Mouse (Mus musculus): ENCODE measurements around the gene Slc26a8.
"Not testable (repeated sequence)": the region's sequence is repeated elsewhere in the genome, so short reads cannot be mapped to it uniquely, and the experiment has no call there.

The Slc26a8 gene

DNA sequence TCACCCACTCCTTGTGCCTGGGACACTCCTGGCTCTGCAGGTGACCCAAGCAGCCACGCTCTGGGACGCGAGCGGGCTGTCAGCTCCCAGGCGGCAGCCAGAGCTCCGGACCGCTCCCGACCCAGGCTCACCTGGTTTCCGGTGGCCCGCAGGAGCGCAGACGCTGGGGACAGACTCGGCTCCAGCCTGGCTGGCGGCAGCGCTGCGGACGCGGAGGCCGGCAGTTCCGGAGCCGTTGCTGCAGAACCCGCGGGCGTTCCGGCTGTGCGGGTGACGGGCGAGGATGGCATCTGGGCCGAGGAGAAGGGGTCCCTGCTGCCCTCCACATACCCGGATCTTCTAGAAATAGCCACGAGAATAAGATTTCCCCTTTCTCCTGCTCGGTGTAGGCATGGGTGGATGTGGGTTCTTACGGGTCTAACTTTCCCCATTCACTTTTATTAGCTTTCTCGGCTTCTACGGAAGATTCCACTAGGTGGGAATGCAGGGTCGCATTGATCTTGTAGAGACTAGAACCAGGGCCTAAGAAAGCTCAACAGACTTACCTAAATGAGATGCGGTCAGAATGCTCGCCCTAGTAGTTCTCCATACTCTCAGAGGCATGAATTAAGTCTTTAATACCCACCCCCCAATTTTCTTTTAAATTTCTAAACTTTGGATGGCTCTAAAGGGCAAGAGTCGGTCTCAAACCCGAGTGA lies at the start of gene Slc26a8:
TSS of gene Slc26a8 (minus strand) at position 648 of the 698 bp plus-strand sequence.
- no peak for DNase-seq (ENCODE audit: low spot score)

DNA sequence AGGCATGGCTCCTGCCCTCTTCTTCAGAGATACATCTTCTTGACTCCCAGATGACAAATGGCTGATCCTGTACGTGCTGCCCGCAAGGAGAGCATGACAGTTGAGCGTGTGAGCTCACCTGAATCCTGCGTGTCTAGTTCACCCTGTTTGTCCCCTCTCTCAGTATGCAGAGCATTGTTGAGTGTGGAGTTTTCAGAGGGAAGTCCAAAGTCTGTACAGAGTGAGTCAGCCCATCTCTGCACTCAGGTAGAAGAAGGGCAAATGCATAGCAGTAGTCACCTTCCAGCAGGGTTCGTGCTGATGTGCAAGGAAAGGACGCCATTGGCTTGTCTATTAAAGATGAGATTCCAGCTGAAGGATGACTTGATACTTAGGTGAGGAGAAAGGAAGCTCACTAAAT lies 49.2 kb upstream of the Slc26a8 start:
- DNase-seq (ENCODE audit: low spot score), result no peak

DNA sequence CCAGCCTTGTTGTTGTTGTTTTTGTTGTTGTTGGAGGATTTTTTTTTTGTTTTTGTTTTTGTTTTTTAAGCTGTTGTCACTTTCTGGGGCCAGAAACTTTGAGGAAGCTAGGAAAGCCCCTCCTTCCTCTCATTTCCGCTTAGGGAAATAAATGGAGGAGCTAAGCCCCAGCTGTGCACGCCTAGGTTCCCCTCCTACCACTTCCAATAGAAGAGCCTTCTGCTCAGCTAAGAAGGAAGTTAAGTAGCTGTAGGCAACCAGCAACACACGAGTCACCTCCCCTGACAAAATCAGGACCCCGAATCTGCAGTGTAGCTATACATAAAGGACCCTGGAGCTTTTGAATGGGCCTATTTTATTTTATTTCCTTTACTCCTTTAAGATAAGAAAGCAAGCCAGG lies 47.9 kb upstream of the Slc26a8 start:
- peak; percentile 23 for DNase-seq (ENCODE audit: low spot score)

DNA sequence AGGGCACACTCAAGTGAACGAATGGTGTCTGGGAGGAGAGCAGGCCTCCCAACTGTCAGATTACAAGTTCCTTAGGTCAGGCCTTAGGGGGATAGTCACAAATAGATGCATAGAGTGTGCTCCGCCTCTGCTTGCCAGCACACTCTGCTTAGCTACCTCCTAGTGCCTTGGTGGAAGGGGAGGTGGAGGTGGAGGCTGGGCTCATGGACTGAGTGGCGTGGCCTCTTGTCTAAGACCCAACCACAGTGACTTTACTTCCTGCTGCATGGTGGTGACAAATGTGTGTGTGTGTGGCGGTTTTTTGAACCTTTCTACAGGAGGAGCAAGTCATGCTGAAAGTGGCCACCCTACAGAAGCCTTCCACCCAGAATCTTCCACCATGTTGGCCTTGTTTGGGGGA lies 46.5 kb upstream of the Slc26a8 start:
- no peak for DNase-seq (ENCODE audit: low spot score)

DNA sequence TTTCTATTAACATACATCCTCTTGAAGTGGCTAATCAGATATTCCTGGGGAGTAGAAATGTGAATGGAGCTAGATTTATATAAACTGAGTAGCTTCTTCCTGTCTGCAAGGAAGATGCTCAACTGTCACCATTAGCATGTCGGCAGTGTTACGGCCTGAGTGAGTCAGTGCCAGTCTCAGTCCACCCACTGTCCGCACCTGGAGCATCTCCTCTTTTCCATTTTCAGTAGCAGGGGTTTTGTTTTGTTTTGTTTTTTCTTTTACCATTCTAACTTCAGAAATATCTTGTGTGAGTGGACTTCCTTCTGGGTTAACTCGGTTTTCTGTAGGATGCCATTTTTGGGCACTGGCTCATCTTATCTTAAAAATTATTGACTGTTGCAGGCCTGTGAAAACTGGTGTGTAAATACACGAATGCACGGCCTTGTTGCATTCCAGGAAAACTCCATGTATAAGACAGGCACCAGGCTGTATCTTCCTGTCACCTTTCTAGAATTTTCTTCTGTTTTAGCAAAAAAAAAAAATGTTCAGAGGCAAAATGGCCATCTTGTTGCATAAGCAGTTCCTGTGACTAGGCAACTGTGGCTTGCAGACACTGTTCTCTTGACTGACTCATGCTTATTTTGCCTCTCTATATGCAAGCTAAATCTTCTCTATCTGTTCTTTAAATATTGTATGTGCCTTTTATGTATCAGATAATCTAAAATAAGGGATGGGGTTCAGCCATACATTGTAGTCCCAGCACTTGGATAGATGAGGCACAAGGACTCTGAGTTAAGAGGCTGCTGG lies 45.5 kb upstream of the Slc26a8 start:
- no peak for DNase-seq (ENCODE audit: low spot score)

DNA sequence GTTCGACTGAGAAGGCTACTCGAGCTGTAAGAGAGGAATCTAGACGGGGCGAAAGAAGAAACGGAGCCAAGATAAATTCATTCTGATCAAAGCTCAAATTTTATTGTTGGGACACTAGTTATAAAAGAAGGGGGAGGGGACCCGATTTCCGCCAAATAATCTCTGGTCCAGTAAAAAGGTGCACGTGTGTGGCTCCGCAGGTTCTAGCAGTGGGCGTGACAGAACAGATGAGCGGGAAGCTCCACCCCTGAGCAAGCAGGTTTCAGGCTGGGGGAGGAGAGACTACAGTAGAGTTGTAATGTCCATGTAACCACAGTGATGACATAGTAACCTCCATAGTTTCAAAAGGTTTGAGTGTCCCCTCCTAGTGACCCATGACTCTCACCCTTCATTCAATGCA lies 37.5 kb upstream of the Slc26a8 start:
- not testable (repeated sequence) for DNase-seq (ENCODE audit: low spot score)

DNA sequence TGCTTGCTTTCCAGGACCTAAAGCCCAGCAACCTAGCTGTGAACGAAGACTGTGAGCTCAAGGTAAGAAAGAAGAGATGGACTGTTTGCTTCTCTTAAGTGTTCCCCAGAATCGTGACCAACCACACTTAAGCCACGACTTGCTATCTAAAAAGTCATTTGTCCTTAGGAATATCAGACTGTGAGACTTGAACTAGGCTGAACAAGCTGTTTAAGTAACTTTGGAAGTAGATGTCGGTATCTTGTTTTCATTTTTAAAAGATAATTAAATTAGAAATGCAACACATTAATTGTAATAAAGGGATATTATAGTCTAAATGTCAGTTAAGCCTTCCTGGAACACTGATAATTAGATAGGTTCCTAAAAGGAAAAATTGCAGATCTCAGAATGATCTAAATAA lies 35.8 kb upstream of the Slc26a8 start, which contains the start of gene AC170998.1:
TSS of gene AC170998.1 (plus strand) at position 301 of the 400 bp plus-strand sequence.
- no peak for DNase-seq (ENCODE audit: low spot score)

DNA sequence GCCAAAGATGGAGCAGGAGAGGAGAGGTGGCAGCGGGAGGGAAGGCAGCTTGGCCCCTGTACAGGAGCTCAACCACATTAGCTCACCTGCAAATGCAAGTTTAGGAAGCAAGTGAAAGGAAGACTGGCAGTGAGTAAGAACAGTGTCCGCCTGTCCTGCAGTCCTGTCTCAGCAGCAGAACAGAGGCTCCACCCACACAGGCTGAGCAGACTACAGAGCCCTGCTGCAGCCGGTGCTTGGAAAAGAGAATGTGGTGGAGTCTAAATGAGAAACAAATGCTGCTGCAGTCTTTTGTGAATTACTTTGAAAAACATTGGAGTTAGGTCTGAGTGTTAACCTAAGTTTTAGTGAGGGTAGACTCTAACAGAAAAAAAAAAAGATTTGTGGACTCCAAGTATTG lies 27.5 kb upstream of the Slc26a8 start:
- no peak for DNase-seq (ENCODE audit: low spot score)

DNA sequence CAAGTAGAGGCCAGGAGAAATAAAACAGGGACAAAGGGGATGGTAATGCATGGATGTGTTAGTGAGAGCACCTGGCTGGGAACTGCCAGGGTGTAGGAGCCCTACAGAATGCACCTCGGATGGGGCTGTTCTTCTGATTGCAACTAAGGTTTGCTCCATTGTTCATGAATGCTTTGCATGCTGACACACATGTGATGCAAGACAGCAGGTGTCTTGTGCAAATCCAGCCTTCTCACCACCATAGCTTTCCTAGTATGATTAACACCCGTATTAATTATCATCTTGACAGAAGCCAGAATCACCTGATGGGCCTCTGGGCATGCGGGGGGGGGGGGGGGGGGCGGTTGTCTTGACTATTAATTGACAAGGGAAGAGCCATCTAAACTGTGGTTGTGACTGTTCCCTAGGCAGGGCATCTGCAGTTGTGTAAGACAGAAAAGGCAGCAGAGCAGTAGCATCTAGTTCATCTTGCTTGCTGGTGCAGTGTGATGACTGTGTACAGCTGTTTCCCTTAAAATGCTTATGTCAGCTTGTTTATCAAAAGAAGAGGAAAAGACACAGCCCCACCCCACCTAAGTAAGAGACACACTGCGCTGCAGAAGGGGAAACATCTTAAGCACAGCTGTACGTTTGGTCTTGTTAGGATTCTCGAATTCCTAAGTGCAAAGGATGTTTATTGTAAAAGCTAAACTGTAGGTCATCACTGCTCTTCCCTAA lies 26.0 kb upstream of the Slc26a8 start:
- no peak for DNase-seq (ENCODE audit: low spot score)

DNA sequence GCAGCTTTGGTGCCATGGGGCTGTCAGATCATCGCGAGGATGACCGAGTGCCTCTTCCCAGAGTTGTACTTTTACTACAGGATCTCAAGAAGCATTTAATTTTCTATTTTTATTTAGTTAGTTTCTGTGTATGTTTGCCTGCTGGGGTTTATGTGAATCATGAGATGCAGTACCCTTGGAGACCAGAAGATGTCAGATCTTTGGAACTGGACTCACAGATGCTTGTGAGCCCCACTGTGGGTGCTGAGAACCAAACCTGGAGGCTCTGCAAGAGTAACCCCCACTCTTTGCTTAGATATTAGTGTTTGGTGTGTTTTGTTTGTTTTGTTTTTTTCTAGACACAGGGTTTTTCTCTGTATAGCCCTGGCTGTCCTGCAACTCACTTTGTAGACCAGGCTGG lies 24.0 kb upstream of the Slc26a8 start:
- DNase-seq (ENCODE audit: low spot score), result no peak

DNA sequence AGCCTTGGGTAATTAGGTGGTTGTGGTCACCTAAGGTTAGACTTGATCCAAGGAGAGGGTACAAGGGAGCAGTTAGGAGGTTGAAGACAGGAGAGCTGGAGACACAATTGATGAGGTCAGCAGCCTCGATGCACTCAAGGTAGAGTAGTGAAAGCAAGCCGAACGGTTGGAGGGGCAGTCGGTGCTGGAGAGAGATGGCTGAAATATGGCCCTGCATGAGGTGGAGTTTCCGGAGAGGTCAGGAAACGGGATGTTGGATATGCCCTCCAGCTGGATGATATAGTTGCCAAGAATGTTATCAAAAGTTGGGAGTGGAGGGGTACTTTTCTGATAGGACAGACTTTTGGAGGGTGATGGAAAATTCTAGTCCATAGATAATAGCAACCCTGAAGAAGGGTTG lies 22.3 kb upstream of the Slc26a8 start:
- no peak for DNase-seq (ENCODE audit: low spot score)

DNA sequence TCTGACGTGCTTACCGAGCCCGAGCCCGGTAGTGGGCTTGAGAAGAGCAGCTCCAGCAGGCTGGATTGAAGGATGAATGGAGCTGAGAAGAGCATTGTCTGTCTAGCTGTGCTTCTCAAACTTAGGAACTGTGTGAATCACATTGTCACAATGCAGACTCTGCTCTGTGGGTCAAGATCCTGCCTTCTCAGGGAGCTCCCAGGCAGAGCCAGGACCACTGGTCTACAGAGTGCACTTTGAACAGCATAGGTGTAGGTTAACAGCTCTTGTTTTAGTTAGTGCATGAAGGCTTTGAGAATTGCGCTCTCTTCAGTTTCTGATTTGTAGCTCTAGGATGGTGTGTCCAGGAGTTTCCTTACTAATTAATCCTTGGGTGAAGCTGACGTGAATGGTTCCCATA lies 21.2 kb upstream of the Slc26a8 start:
- DNase-seq (ENCODE audit: low spot score), result no peak

DNA sequence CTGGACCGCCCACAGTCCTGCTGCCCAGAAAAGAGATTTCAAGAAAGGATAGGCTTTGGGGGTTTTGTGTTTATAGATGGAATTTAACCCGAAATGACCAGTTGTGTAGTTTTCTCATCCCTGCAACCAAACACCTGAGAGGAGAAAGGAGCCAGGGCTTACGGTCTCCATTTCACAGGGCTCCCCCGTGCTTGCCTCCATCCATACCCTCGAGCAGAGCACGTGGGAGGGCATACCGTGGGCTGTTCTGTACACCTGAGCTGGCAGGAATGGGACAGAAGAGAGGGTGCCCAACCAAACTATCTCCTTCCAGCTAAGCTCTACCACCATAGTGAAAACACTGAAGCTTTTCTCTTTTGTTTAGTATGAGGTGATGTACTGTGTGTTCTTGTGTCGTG lies 20.3 kb upstream of the Slc26a8 start:
- no peak for DNase-seq (ENCODE audit: low spot score)

DNA sequence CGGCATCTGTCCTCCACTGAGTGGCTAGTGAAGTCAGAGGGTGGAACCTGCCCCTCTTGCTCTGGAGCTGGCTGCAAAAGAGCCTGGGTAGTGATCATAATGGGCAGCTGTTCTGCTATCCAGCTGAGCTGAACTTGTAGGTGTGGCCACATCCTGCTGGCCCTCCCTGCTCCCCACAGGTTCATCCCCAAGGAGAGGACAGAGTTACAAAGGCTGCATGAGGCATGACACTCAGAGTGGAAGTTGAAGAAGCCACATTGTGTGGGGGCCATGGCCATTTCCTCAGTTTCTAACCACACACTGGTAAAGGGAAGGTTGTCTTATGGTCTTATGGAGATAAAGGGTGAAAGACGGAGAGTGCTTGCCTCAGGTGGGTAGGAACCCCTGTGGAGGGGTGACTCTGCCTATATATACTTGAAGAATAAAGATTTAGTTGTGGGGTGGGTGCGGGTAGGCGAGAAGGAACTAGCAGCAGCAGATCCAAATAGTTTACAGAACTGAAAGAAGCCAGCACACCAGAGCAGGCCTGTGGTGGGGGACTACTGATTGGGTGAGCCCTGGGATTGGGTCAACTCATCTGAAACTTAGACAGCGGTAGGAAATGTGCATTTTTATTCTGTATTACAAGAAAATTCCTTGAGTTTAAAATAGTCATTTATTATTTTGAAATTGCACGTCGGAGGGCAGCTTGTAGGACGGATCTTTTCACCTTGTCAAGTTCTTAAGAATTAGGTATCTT lies 19.7 kb upstream of the Slc26a8 start:
- DNase-seq (ENCODE audit: low spot score), result no peak

DNA sequence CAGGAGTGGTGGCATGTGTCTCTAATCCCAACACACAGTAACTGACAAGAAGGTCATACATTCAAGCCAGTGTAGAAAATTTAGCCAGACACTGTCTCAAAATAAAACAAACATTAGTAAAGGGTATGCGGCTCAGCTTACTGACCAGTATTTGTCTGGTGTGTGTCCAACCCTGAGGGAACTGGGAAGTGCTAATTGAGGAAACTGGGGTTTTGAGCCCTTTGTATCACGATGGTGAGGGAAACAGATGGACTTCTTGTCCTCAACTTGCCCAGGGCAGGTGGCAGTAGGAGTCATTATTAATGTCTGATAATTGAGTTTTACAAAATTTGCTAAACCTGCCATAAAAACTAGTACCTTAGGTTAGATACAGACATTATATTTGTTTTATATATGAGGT lies 19.0 kb upstream of the Slc26a8 start:
- DNase-seq (ENCODE audit: low spot score), result no peak

DNA sequence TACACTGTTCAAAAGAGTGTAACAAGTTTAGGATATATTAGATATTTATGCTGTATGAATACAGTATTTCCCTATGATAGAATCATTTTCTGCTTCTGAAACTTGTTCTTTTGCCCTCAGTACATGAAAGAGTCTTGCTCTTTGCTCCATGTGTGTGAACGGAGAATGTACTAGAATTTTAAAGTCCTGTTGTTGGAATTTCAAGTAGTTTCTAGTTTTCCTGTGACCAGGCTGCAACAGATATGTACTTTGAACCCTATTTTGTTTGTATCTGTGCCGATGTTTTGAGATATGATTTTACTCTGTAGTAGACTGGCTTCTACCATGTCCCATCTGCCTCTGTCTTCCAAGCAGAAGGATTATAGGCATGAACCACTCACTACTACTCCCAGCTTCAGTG lies 17.8 kb upstream of the Slc26a8 start:
- DNase-seq (ENCODE audit: low spot score), result no peak

DNA sequence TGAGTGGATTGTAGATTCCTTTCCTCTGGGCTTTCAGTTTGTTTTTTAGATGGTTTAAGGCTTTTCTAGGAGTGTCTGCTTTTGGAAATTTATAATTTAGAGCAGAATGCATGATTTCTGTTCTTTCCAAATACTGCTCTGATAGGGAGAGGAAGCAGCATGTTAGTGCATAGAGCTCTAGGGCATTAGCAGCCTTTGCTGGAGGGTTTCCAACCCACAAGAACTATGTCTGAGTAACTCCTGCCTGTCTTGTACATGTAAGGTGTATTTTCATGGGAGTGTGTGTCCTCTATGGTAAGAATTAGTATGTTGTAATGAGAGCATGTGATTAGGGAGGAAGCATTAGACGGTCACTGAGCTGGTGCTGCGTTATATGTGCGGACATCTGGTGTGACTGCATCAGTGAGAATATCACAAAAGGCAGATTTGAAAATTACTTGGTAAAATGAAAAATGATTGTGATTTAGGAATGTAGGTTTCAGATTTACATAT lies 17.1 kb upstream of the Slc26a8 start:
- no peak for DNase-seq (ENCODE audit: low spot score)

DNA sequence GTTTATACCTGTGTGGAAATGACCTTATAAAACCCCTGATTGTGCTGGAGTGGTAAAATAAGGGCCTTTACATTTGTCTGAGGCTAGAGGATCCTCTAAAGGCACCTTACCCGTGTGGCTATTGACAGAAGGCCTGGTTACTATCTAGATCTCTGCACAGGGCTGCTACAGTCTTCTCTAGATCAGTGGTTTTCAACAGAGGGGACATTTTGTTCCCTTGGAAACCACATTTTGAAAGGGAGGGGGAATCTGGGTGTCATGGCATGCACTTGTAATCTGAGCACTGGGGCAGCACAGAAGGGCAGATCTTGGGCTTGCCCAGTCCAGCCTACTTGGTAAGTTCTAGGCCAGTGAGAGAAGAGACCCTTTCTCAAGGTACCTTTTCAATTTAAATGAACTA lies 16.7 kb upstream of the Slc26a8 start:
- DNase-seq (ENCODE audit: low spot score), result peak; percentile 48

DNA sequence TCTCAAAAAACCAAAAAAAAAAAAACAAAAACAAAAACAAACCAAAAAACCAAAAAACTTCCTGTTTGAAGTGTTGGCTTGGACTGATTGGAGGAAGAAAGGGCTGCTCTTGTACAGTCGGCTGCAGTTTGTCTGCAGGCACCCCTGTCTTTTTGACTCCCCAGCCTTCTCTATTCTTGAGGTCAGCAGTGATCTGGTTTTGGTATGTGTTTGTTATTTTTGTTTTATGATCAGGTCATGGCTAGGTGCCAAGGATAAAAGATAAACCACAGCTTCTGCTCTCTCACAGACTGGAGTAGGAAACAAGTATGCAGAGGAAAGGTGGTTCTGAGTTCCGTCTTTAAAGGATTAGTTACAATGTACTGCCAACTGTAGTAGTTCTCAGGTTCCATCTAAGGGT lies 12.6 kb upstream of the Slc26a8 start:
- peak; percentile 57 for DNase-seq (ENCODE audit: low spot score)

DNA sequence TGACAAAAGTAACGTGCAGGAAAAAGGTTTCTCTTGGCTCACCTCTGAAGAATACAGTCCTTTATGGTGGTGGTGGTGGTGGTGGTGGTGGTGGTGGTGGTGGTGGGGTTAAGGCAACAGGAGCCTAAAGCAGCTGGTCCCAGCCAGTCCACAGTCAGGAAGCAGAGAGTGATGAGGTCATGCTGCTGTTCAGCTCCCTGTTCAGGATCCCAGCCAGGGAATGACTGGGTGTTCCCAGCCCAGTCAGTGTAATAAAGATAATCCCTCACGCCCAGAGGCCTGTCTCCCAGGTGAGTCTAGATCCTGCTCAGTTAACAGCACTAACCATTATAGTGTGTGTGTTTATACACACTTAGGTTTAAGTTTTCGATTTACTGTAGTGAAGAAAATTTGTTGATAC lies 11.7 kb upstream of the Slc26a8 start:
- no peak for DNase-seq (ENCODE audit: low spot score)

DNA sequence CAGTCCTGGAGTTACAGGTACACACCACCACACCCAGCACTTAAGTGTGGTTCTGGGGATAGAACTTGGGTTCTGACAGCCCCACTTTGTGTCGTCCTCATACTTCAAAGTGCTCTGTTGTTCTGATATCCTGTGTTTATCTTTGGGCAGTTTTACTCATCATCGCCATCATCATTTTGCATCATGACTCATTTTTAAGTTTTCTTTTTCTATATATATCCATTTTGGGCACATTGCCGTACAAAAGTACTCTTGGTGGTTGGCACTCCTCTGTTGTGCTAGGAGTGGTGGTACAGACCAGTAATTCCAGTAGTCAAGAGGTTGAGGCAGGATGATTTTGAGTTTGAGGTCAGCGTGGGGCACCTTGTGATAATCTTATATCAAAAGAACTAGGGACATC lies 11.1 kb upstream of the Slc26a8 start:
- DNase-seq (ENCODE audit: low spot score), result no peak

DNA sequence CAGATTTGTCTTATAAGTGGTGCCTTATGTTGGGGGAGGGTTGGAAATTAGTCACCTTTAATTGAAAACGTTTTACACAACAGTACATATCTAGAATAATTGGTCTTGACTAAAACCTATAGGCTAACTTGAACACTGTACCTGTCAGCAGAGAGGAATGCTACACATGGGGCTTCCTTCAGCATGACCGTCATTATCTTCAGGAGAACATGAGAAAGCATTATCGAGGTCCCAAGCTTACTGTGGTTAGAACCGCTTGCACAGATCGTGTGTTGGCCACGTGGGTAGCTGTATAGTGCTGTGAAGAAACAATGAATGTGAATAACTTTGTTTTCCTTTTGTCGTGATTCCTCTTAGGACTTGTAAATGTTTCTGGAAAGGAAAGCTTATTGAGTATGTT lies 9.8 kb upstream of the Slc26a8 start:
- no peak for DNase-seq (ENCODE audit: low spot score)

All from lung, postnatal 25 days (tissue).